Mouse (Mus musculus) testis, adult 10 weeks (tissue): ENCODE results near the gene Appl2. TPM values are rescaled to one million over a fixed set of nuclear protein-coding genes. Genes with fewer than 3 reads are reported as not detected.

Source experiments
- polyA plus RNA-seq: library from polyadenylated mRNA; stranded (reverse); fragments of 350-450 nt; fragmentation: Illumina TruSeq; extraction: RNeasy Lipid Tissue Mini Kit (QIAGEN cat#74804); gene quantifications from one replicate; pipeline ENCODE4 v1.2.3, GENCODE M21; 2014; ENCODE audit warnings: low read depth, low replicate concordance

Gene Appl2
- polyA plus RNA-seq: 126 TPM

GRCm38 (mm10) chr10:83648131-83649020 lies at the start of gene Appl2:
TSS of gene Appl2 (minus strand) at chr10:83648738.

Other genes starting within 250 kb of the Appl2 start
- 0.62 TPM for gene Aldh1l2, start 114.6 kb downstream of the Appl2 start, polyA plus RNA-seq
- 15.7 TPM for gene Washc4, start 105.0 kb downstream of the Appl2 start, polyA plus RNA-seq
- gene 1500009L16Rik, start 74.1 kb upstream of the Appl2 start, polyA plus RNA-seq: 27.1 TPM